Mouse (Mus musculus) small intestine, adult 2 months (tissue): ENCODE measurements around the gene Apol7e.

ENCODE experiments used
- CTCF ChIP-seq: fragments of 200-500 bp; IDR thresholded peaks from 2 replicates; pipeline ENCODE4 v1.5.1; 2012; ENCODE audit warnings: low read depth, mild to moderate bottlenecking, control low read depth, inconsistent platforms, low read length, moderate library complexity, mixed read lengths; ENCODE audit not compliant: insufficient replicate concordance, insufficient read length; ENCODE audit errors: extremely low read depth
- POLR2A ChIP-seq: fragments of 200-500 bp; IDR thresholded peaks from 2 replicates; pipeline ENCODE4 v1.6.1; 2012; ENCODE audit warnings: low read depth, mild to moderate bottlenecking, control low read depth, inconsistent platforms, low read length, moderate library complexity

DNA sequence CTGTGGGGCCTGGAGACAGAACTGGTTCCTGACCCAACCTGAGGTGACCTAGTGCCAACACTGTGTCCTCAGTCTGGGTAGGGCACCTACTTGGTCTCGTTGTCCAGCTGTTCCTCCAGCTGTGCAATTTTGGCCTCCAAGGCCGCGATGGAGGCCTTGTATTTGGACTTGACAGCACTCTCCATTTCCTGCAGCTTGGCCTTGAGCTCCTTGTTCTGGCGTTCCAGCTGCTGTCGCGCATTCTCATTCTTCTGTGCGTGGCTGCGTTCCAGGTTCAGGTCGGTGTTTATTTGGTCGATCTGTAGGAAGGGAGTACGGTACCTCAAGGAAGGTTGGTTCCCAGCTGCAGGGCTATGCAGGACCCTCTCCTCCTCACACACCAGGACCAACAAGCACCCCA lies 65.0 kb downstream of the Apol7e start:
- no peak for TF ChIP-seq CTCF
- no peak for TF ChIP-seq POLR2A
